Mouse (Mus musculus) adrenal gland, postnatal 0 days (tissue): ENCODE results near the gene Actl6a. TPM values are rescaled to one million over a fixed set of nuclear protein-coding genes. Genes with fewer than 3 reads are reported as not detected.

Experiments
- polyA plus RNA-seq: library from polyadenylated mRNA; unstranded; fragments of >200 nt; fragmentation: Nextera tagmentation; extraction: Ambion mirVana; gene quantifications from 2 replicates; pipeline ENCODE4 v1.2.1, GENCODE M21; 2015

Gene Actl6a
- polyA plus RNA-seq, result 59.3 and 86.5 TPM in 2 replicates

GRCm38 (mm10) chr3:32705647-32706348 is at the start of gene Actl6a:
TSS of gene Actl6a (plus strand) at chr3:32706298.

GRCm38 (mm10) chr3:32736244-32737171 is 30.4 kb downstream of the Actl6a start, which contains the start of gene Ndufb5:
TSS of gene Ndufb5 (plus strand) at chr3:32736990.

GRCm38 (mm10) chr3:32737172-32737655 is 31.1 kb downstream of the Actl6a start, which contains the start of gene Mrpl47:
TSS of gene Mrpl47 (minus strand) at chr3:32737605.

Other genes starting within 250 kb of the Actl6a start
- not detected in 2 replicates for gene Kcnmb3, start 214.1 kb upstream of the Actl6a start, polyA plus RNA-seq
- gene Zfp639, start 196.0 kb upstream of the Actl6a start, polyA plus RNA-seq, result 35.6 and 39.6 TPM in 2 replicates
- 18.7 and 29.9 TPM in 2 replicates for gene Mfn1, start 176.8 kb upstream of the Actl6a start, polyA plus RNA-seq
- gene Gnb4, start 89.7 kb upstream of the Actl6a start, polyA plus RNA-seq, result 57.7 and 73.1 TPM in 2 replicates
- gene Ndufb5, start 30.7 kb downstream of the Actl6a start, polyA plus RNA-seq, result 544 and 629 TPM in 2 replicates
- gene Mrpl47, start 31.3 kb downstream of the Actl6a start, polyA plus RNA-seq, result 42.7 and 64.2 TPM in 2 replicates
- gene Usp13, start 111.2 kb downstream of the Actl6a start, polyA plus RNA-seq, result 1.6 and 2.8 TPM in 2 replicates